ENCODE assay signal across 9 mouse cellular contexts in the genomic region with DNA sequence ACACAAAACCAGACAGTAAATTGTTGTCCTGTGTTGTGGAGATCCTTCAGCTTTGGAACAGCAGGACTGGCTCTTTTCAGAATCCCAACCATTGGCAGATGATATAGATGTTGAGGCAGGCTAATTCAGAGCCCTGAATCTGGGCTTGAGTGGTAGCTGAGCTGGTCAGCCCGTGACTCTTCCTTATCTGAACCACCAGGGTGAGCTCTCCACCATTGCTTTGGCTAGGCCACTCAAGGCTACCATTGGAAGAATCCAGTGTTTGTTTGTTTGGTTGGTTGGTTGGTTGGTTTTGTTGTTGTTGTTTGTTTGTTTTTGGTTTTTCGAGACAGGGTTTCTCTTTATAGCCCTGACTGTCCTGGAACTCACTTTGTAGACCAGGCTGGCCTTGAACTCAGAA. TPM values are rescaled to one million over a fixed set of nuclear protein-coding genes. Genes with fewer than 3 reads are reported as not detected.
DNase-seq lines count a peak whose midpoint lies in the region; ATAC-seq lines count a peak whose summit lies in the region.
"Had no signal": no experiment of that assay in that cellular context is flagged by ENCODE, and none has a peak within 500 bp of the region (broad histone marks: within the 10 kb centered on the region; RNA-seq: fewer than 3 reads in every experiment).

No protein-coding gene starts in this region.

- H3K4me3 ChIP-seq in forebrain, embryonic 16.5 days (replicated peaks; ENCODE audit: low read length): no peak overlapping the region
- H3K4me3 ChIP-seq in forebrain, embryonic 10.5 days: no peak overlapping the region
- no peak overlapping the region for H3K4me3 ChIP-seq in liver, embryonic 13.5 days (replicated peaks)
- H3K4me3 ChIP-seq: hindbrain, embryonic 15.5 days had no signal

- WGBS in forebrain, embryonic 16.5 days: 87% methylated on average over 2 of the region's 2 CpGs
- WGBS in forebrain, embryonic 10.5 days: 74% methylated on average over 2 of the region's 2 CpGs
- 56% methylated on average over 2 of the region's 2 CpGs for WGBS in liver, embryonic 13.5 days (ENCODE audit: insufficient replicate concordance)

- H3K27ac ChIP-seq in forebrain, embryonic 16.5 days (ENCODE audit: low read length): no peak overlapping the region
- no peak overlapping the region for H3K27ac ChIP-seq in forebrain, embryonic 10.5 days
- peak overlapping the region; percentile 98 for H3K27ac ChIP-seq in liver, embryonic 13.5 days
- H3K27ac ChIP-seq: hindbrain, embryonic 15.5 days had no signal

- no peaks in the 10 kb centered on the region for H3K27me3 ChIP-seq in forebrain, embryonic 16.5 days (replicated peaks; ENCODE audit: control insufficient read depth, insufficient read depth, low read length)
- no peaks in the 10 kb centered on the region for H3K27me3 ChIP-seq in forebrain, embryonic 10.5 days (ENCODE audit: poor library complexity, severe bottlenecking)
- H3K27me3 ChIP-seq in liver, embryonic 13.5 days: no peaks in the 10 kb centered on the region
- H3K27me3 ChIP-seq: hindbrain, embryonic 15.5 days had no signal

- no peak for DNase-seq in forebrain, embryonic 10.5 days (ENCODE audit: extremely low spot score, low spot score)
- DNase-seq in 3T3-L1 (ENCODE audit: low read depth, low spot score): peak; percentile 62
- DNase-seq in adipocyte (ENCODE audit: low spot score): peak; percentile 68
- peak; percentile 55 for DNase-seq in liver, embryonic 13.5 days
- DNase-seq in embryo, embryonic 11 days: no peak
- DNase-seq in urinary bladder, adult 18-20 months (ENCODE audit: low spot score in 2 of 2): no peak
- DNase-seq in neural tube, embryonic 10.5 days (ENCODE audit: extremely low spot score, low spot score): no peak

- H3K9me3 ChIP-seq in forebrain, embryonic 16.5 days (ENCODE audit: control insufficient read depth, low read length): no peaks in the 10 kb centered on the region
- no peaks in the 10 kb centered on the region for H3K9me3 ChIP-seq in forebrain, embryonic 10.5 days
- no peaks in the 10 kb centered on the region for H3K9me3 ChIP-seq in liver, embryonic 13.5 days (replicated peaks)
- H3K9me3 ChIP-seq: hindbrain, embryonic 15.5 days had no signal

- H3K4me1 ChIP-seq in forebrain, embryonic 16.5 days (replicated peaks; ENCODE audit: control insufficient read depth, insufficient read depth, low read length): no peaks in the 10 kb centered on the region
- H3K4me1 ChIP-seq in forebrain, embryonic 10.5 days: no peaks in the 10 kb centered on the region
- H3K4me1 ChIP-seq in liver, embryonic 13.5 days (replicated peaks): peaks cover 67% of the 10 kb centered on the region
- H3K4me1 ChIP-seq: hindbrain, embryonic 15.5 days had no signal

- no peaks in the 10 kb centered on the region; the same call in 1 of the 2 replicates for H3K36me3 ChIP-seq in forebrain, embryonic 16.5 days (ENCODE audit: control insufficient read depth, insufficient read depth)
- peaks cover 8% of the 10 kb centered on the region; the same call in 1 of the 2 replicates for H3K36me3 ChIP-seq in forebrain, embryonic 10.5 days (replicated peaks)
- H3K36me3 ChIP-seq in liver, embryonic 13.5 days: peaks cover 6% of the 10 kb centered on the region; the same call in 1 of the 2 replicates

- no peak overlapping the region for H3K9ac ChIP-seq in forebrain, embryonic 16.5 days (replicated peaks; ENCODE audit: low read depth, low read length)
- peak overlapping the region; percentile 61 for H3K9ac ChIP-seq in liver, embryonic 13.5 days
- H3K9ac ChIP-seq: hindbrain, embryonic 15.5 days had no signal

- ATAC-seq in forebrain, embryonic 16.5 days: peak; percentile 57; the same call in 1 of the 2 replicates
- peak; percentile 57 for ATAC-seq in liver, embryonic 13.5 days (ENCODE audit: low read depth)

- H3K4me2 ChIP-seq in forebrain, embryonic 16.5 days (ENCODE audit: low read length): no peak overlapping the region
- H3K4me2 ChIP-seq in liver, embryonic 13.5 days: no peak overlapping the region
- H3K4me2 ChIP-seq: hindbrain, embryonic 15.5 days had no signal

RNA-seq across cellular contexts. Expression of a gene that starts 41.0 kb away (rescaled TPM):
- polyA plus RNA-seq in forebrain, embryonic 16.5 days (2015; fragmentation: Nextera tagmentation; extraction: Ambion mirVana): 92.6 and 95.1 TPM in 2 replicates
- polyA plus RNA-seq in forebrain, embryonic 10.5 days (2016; fragmentation: Nextera tagmentation; extraction: Ambion mirVana): 40.8 and 46.4 TPM in 2 replicates
- polyA plus RNA-seq in liver, embryonic 13.5 days (2015; fragmentation: Nextera tagmentation; extraction: Ambion mirVana): 14.5 and 18.6 TPM in 2 replicates

RNA-seq across cellular contexts. Expression of a gene that starts 51.5 kb away (rescaled TPM):
- 9.1 and 9.4 TPM in 2 replicates for polyA plus RNA-seq in forebrain, embryonic 16.5 days (2015; fragmentation: Nextera tagmentation; extraction: Ambion mirVana)
- polyA plus RNA-seq in forebrain, embryonic 10.5 days (2016; fragmentation: Nextera tagmentation; extraction: Ambion mirVana): 18.6 and 19.0 TPM in 2 replicates
- polyA plus RNA-seq in liver, embryonic 13.5 days (2015; fragmentation: Nextera tagmentation; extraction: Ambion mirVana): 7.7 and 7.9 TPM in 2 replicates

Comparison
In these comparisons a context has a peak if more than half of its experiments do, and no peak if none do; other contexts are left out.
1. DNase-seq: peak in 3T3-L1 (single experiment), adipocyte (single experiment) and liver, embryonic 13.5 days (single experiment); none in forebrain, embryonic 10.5 days (single experiment), embryo, embryonic 11 days (single experiment), urinary bladder, adult 18-20 months (0 of 2) and neural tube, embryonic 10.5 days (single experiment).